ENCODE assay signal across 24 mouse cellular contexts in genomic region chr7:92760651-92761050, GRCm38 (mm10). TPM values are rescaled to one million over a fixed set of nuclear protein-coding genes. Genes with fewer than 3 reads are reported as not detected.
"Had no signal": no experiment of that assay in that cellular context is flagged by ENCODE, and none has a peak within 500 bp of the region (broad histone marks: within the 10 kb centered on the region; RNA-seq: fewer than 3 reads in every experiment).

No protein-coding gene starts in this region.

- H3K9ac ChIP-seq: heart, embryonic 13.5 days; heart, embryonic 15.5 days; hindbrain, embryonic 13.5 days; hindbrain, embryonic 15.5 days; kidney, embryonic 15.5 days; limb, embryonic 13.5 days; limb, embryonic 15.5 days; liver, embryonic 14.5 days had no signal

- DNase-seq: gastrocnemius, postnatal 14 days; gastrocnemius, postnatal 36 days; kidney, adult 11 months; kidney, adult 2 months; kidney, adult 9 months; kidney, postnatal 14 days; kidney, postnatal 36 days; layer of hippocampus, adult 9-11 months; layer of hippocampus, postnatal 36 days; left cerebral cortex, postnatal 4 days had no signal

- H3K4me1 ChIP-seq: hindbrain, embryonic 13.5 days had no signal

- ATAC-seq: hindbrain, postnatal 0 days; intestine, embryonic 16.5 days had no signal

- H3K27ac ChIP-seq: heart, embryonic 10.5 days; heart, embryonic 13.5 days; heart, embryonic 15.5 days; hindbrain, embryonic 13.5 days; hindbrain, embryonic 15.5 days; hindbrain, postnatal 0 days; kidney, embryonic 15.5 days; kidney, postnatal 0 days; limb, embryonic 13.5 days; limb, embryonic 15.5 days; liver, embryonic 14.5 days had no signal

- H3K27me3 ChIP-seq: heart, embryonic 13.5 days; heart, embryonic 15.5 days; hindbrain, embryonic 13.5 days; hindbrain, embryonic 15.5 days; kidney, embryonic 15.5 days; limb, embryonic 15.5 days had no signal

- H3K4me2 ChIP-seq: heart, embryonic 13.5 days; heart, embryonic 15.5 days; hindbrain, embryonic 13.5 days; hindbrain, embryonic 15.5 days; kidney, embryonic 15.5 days; limb, embryonic 13.5 days; limb, embryonic 15.5 days; liver, embryonic 11.5 days had no signal

- H3K4me3 ChIP-seq: heart, embryonic 10.5 days; heart, embryonic 13.5 days; heart, embryonic 15.5 days; hindbrain, embryonic 13.5 days; hindbrain, embryonic 15.5 days; kidney, embryonic 15.5 days; limb, embryonic 13.5 days; limb, embryonic 15.5 days had no signal

- H3K36me3 ChIP-seq: heart, embryonic 10.5 days; heart, embryonic 13.5 days; heart, embryonic 15.5 days; hindbrain, embryonic 13.5 days; hindbrain, embryonic 15.5 days; kidney, embryonic 15.5 days; limb, embryonic 13.5 days; limb, embryonic 15.5 days had no signal

- H3K9me3 ChIP-seq: heart, embryonic 10.5 days; heart, embryonic 13.5 days; heart, embryonic 15.5 days; hindbrain, embryonic 13.5 days; hindbrain, embryonic 15.5 days; kidney, embryonic 15.5 days; limb, embryonic 13.5 days; limb, embryonic 15.5 days had no signal

RNA-seq across cellular contexts. Expression of gene Rab30, which starts 19.2 kb away (rescaled TPM):
- total RNA-seq: hematopoietic stem cell, adult 5-6 weeks had no signal
